Mouse (Mus musculus) C2C12 (cell line): Measurements from ENCODE around the gene Rbm8a2. TPM values are rescaled to one million over a fixed set of nuclear protein-coding genes. Genes with fewer than 3 reads are reported as not detected.

Source experiments
- H3K27me3 ChIP-seq: one replicate; pipeline ENCODE4 v1.6.1; 2011; ENCODE audit not compliant: control insufficient read depth, insufficient read depth, insufficient read length
- H3K36me3 ChIP-seq: one replicate; pipeline ENCODE4 v1.6.1; 2011; ENCODE audit not compliant: control insufficient read depth, insufficient read depth
- H3K4me3 ChIP-seq: one replicate; pipeline ENCODE4 v1.5.1; 2011; ENCODE audit warnings: mild to moderate bottlenecking, control low read depth; ENCODE audit not compliant: poor library complexity, insufficient read depth, severe bottlenecking
- H3K79me2 ChIP-seq: one replicate; pipeline ENCODE4 v1.6.1; 2011; ENCODE audit not compliant: control insufficient read depth, insufficient read depth
- H3K79me3 ChIP-seq: one replicate; pipeline ENCODE4 v1.6.1; 2011; ENCODE audit warnings: low read depth, control low read depth
- H3ac ChIP-seq: one replicate; pipeline ENCODE3; 2011; ENCODE audit warnings: low read depth; ENCODE audit not compliant: control insufficient read depth, insufficient read length
- CEBPB ChIP-seq: IDR thresholded peaks from one replicate; pipeline ENCODE4 v1.6.1; 2011; ENCODE audit warnings: low read depth, mild to moderate bottlenecking, control low read depth, moderate library complexity
- CTCF ChIP-seq: IDR thresholded peaks from one replicate; pipeline ENCODE4 v1.5.1; 2011; ENCODE audit not compliant: control insufficient read depth, insufficient read depth, insufficient read length
- FOSL1 ChIP-seq: IDR thresholded peaks from one replicate; pipeline ENCODE4 v1.8.0; 2011; ENCODE audit warnings: mild to moderate bottlenecking, low read length; ENCODE audit not compliant: poor library complexity, insufficient read depth, severe bottlenecking
- MAX ChIP-seq: IDR thresholded peaks from one replicate; pipeline ENCODE4 v1.6.1; 2011; ENCODE audit warnings: mild to moderate bottlenecking, control low read depth
- MYOD1 ChIP-seq: IDR thresholded peaks from one replicate; pipeline ENCODE4 v1.6.1; 2011; ENCODE audit warnings: low read depth; ENCODE audit not compliant: control insufficient read depth, insufficient read length
- MYOG ChIP-seq: IDR thresholded peaks from one replicate; pipeline ENCODE4 v1.6.1; 2011; ENCODE audit not compliant: control insufficient read depth, insufficient read length; ENCODE audit errors: extremely low read depth
- USF1 ChIP-seq: IDR thresholded peaks from one replicate; pipeline ENCODE4 v1.6.1; 2011; ENCODE audit warnings: low read depth, mild to moderate bottlenecking, control low read depth, moderate library complexity
- polyA plus RNA-seq: library from polyadenylated mRNA; unstranded; fragments of >200 nt; fragmentation: generic; extraction: Trizol; gene quantifications from one replicate; pipeline ENCODE4 v1.2.1, GENCODE M21; 2012; ENCODE audit warnings: missing spikeins

Gene Rbm8a2
- polyA plus RNA-seq, 1 experiment, result 0.11 TPM

DNA sequence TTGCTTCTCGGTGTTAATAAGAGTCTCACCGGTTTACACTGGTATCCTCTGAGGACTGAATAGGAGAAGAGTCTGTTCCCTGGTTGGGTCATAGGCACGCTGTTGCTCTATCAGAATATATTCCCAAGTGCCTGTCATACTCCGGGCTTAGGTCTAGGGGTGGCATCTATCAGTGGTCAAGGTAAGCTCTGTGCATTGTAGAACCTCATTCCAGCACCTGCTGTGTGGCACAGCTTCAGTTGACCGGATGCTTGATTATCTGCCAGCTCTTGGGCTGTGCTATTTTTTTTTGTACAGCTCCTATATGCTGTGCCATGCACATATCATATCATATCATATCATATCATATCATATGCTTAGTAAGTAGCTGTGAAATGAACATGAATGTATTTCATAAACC, 9.5 kb upstream of the Rbm8a2 start:
- Histone ChIP-seq H3K36me3 (no peaks in the 10 kb centered on the region), H3K4me3 (no peak overlapping the region), H3K27me3 (no peaks in the 10 kb centered on the region), H3K79me3 (no peaks in the 10 kb centered on the region), H3ac (no peak overlapping the region), H3K79me2 (no peaks in the 10 kb centered on the region)
- no peak for TF ChIP-seq MAX
- no peak for TF ChIP-seq FOSL1
- TF ChIP-seq CEBPB, result no peak
- no peak for TF ChIP-seq MYOD1
- TF ChIP-seq MYOG, result no peak
- TF ChIP-seq USF1, result no peak
- TF ChIP-seq CTCF, result no peak

DNA sequence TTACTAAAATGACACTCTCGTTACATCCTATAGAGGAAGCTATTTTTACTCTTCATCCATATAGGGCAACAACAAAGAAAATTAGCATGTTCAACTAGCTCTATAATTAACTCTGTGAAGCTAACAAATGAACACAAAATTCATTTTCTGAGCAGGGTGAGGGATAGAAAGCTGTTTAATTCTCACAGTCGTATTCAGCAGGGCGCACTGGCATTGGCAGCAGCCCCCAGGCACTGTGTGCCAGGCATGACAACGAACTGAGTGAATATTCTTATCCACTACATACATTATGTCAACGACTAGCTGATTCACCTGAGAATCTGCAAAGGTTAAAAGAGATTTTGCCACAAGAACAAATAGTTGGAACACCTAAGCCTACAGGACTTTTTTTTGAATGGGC, 8.2 kb downstream of the Rbm8a2 start:
- H3ac ChIP-seq, result no peak overlapping the region
- H3K36me3 ChIP-seq, result no peaks in the 10 kb centered on the region
- H3K79me3 ChIP-seq, result no peaks in the 10 kb centered on the region
- H3K27me3 ChIP-seq, result no peaks in the 10 kb centered on the region
- TF ChIP-seq MYOG (no peak), FOSL1 (no peak), CEBPB (no peak), CTCF (no peak)
- no peaks in the 10 kb centered on the region for H3K79me2 ChIP-seq
- no peak overlapping the region for H3K4me3 ChIP-seq

DNA sequence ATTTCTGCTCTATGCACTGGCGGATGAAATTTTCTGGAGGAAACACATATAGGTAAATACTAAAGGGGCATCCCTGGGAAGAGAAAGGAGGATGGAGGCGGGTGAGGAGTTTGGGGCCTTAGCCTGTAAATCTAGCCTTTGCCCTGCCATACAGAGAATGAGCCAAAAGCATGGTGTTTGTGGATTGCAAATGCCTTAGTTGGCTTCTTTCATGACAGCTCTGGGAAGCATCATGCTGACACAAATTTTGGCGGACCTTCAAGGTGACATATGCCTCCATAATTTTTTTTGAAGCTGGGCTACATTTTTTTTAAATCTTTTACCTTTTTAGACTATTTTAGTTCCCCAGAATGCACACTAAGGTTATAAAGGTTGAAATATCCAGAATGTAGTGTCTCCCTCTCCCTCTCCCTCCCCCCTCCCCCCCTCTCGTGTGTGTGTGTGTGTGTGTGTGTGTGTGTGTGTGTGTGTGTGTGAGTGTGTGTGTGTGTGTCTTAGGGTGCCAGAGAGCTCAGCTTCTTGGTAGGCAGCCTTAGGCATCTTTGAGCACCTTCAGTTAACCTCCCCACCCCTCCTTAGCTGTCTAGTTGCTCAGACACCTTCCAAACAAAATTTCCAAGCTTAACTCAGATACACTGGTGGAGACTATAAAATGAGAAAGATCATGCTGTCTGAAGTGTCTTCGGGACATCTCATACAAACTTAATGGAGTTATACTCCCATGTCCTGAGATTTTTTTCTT, 11.7 kb downstream of the Rbm8a2 start:
- no peaks in the 10 kb centered on the region for H3K27me3 ChIP-seq
- no peaks in the 10 kb centered on the region for H3K36me3 ChIP-seq
- TF ChIP-seq CEBPB (no peak), USF1 (no peak), MYOG (no peak), CTCF (no peak), MAX (no peak), MYOD1 (no peak), FOSL1 (no peak)
- no peaks in the 10 kb centered on the region for H3K79me2 ChIP-seq
- no peak overlapping the region for H3ac ChIP-seq
- H3K79me3 ChIP-seq, result no peaks in the 10 kb centered on the region
- H3K4me3 ChIP-seq, result no peak overlapping the region

DNA sequence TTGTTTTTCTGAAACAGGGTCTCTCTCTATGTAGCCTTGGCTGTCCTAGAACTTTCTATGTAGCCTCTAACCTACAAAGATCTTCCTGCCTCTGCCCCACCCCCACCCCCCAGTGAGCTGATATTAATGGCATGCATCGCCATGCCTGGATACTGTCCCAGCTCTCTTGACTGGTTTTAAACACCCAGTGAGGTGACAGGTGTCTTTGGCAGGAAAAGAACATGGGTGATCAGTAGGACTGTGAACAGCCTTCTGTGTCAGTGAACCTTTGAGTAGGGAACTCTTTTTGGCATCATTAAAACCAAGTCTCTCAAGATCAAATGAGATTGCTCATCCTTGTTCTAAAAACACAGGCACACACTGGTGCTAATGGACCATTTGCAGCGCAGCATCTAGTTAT, 17.1 kb downstream of the Rbm8a2 start:
- no peak for TF ChIP-seq USF1
- no peak for TF ChIP-seq MAX
- TF ChIP-seq FOSL1, result no peak
- TF ChIP-seq CTCF, result no peak
- TF ChIP-seq MYOD1, result no peak
- TF ChIP-seq CEBPB, result no peak
- no peak for TF ChIP-seq MYOG
- H3K79me3 ChIP-seq, result no peaks in the 10 kb centered on the region
- H3K36me3 ChIP-seq, result no peaks in the 10 kb centered on the region
- H3K27me3 ChIP-seq, result no peaks in the 10 kb centered on the region
- no peaks in the 10 kb centered on the region for H3K79me2 ChIP-seq
- H3ac ChIP-seq, result no peak overlapping the region
- H3K4me3 ChIP-seq, result no peak overlapping the region

DNA sequence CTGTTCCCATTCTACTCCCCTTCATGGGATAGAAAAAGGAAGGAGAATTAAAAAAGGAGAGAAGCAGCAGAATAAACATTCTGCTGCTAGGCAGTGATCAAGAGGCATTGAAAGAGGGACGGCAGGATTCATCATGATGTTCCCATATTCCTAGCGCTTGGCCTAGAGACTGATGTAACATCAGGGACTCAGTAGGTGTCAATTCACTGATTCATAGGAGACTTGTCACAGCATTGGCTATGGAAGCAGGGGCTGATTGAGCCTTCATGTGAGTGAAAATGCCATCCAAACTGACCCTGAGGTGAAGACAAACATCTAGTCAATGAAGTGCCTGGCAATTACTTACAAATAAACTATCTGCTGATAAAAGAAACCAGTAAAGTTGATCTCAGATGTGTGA, 28.1 kb downstream of the Rbm8a2 start:
- Histone ChIP-seq H3K27me3 (no peaks in the 10 kb centered on the region), H3K79me2 (no peaks in the 10 kb centered on the region), H3K36me3 (no peaks in the 10 kb centered on the region), H3ac (no peak overlapping the region), H3K4me3 (no peak overlapping the region), H3K79me3 (no peaks in the 10 kb centered on the region)
- TF ChIP-seq FOSL1, result no peak

DNA sequence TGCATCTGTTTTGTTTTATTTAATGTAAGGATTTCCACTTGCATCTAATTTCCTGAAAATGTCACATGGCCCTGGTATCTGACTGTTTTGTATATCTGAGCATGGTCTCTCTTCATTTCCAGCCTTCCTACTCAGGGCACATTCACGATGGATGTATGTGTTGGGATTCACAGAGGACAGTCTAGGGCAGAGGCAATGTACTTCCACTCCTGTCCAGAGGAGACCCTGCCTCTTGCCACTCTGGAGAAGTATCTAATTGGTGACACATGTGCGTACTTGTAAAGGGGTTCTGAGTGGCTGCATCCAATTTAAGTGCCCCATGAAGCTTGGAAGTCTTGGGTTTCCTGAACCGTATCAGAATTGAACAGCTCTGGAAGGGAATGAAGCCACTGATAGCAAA, 28.5 kb downstream of the Rbm8a2 start:
- H3K36me3 ChIP-seq, result no peaks in the 10 kb centered on the region
- H3ac ChIP-seq, result no peak overlapping the region
- no peak for TF ChIP-seq CEBPB
- TF ChIP-seq FOSL1, result no peak
- no peak for TF ChIP-seq MAX
- no peak for TF ChIP-seq MYOG
- TF ChIP-seq MYOD1, result no peak
- no peak for TF ChIP-seq USF1
- no peak for TF ChIP-seq CTCF
- no peaks in the 10 kb centered on the region for H3K79me2 ChIP-seq
- H3K79me3 ChIP-seq, result no peaks in the 10 kb centered on the region
- no peaks in the 10 kb centered on the region for H3K27me3 ChIP-seq
- H3K4me3 ChIP-seq, result no peak overlapping the region
